Mouse (Mus musculus) lung, adult 18-20 months (tissue): ENCODE measurements around the gene Msi2.

Experiments
- DNase-seq, 2 experiments: peaks; one replicate each; pipeline ENCODE4 v3.0.0; 2022; ENCODE audit warnings: mixed read lengths in 2 of 2

The Msi2 gene

GRCm38 (mm10) chr11:88395076-88395990 lies 323.0 kb downstream of the Msi2 start:
- no peak for DNase-seq

GRCm38 (mm10) chr11:88394341-88395075 lies 323.8 kb downstream of the Msi2 start:
- DNase-seq, result peak in 1 of 2 experiments; percentile 13

- DNase-seq, result peak; percentile 15 to 34
Observed at GRCm38 (mm10) chr11:88392715-88393114, 325.6 kb downstream of the Msi2 start.

- no peak for DNase-seq
Observed at GRCm38 (mm10) chr11:88391181-88391814, 327.0 kb downstream of the Msi2 start.

- DNase-seq, result no peak
Observed at GRCm38 (mm10) chr11:88389530-88389929, 328.8 kb downstream of the Msi2 start.

GRCm38 (mm10) chr11:88386916-88387315 lies 331.4 kb downstream of the Msi2 start:
- DNase-seq, result peak; percentile 79 to 85

GRCm38 (mm10) chr11:88382449-88382848 lies 335.9 kb downstream of the Msi2 start:
- no peak for DNase-seq

- DNase-seq, result no peak
Observed at GRCm38 (mm10) chr11:88381145-88381909, 337.0 kb downstream of the Msi2 start.

GRCm38 (mm10) chr11:88379635-88380034 lies 338.7 kb downstream of the Msi2 start:
- no peak for DNase-seq

GRCm38 (mm10) chr11:88378686-88379339 lies 339.5 kb downstream of the Msi2 start:
- DNase-seq, result no peak

- no peak for DNase-seq
Observed at GRCm38 (mm10) chr11:88372589-88372988, 345.7 kb downstream of the Msi2 start.

- DNase-seq, result no peak
Observed at GRCm38 (mm10) chr11:88369898-88370297, 348.4 kb downstream of the Msi2 start.

GRCm38 (mm10) chr11:88367501-88367900 lies 350.8 kb downstream of the Msi2 start:
- DNase-seq, result no peak

- peak; percentile 9 to 30 for DNase-seq
Observed at GRCm38 (mm10) chr11:88365914-88366540, 352.3 kb downstream of the Msi2 start.

GRCm38 (mm10) chr11:88364231-88364630 lies 354.1 kb downstream of the Msi2 start:
- no peak for DNase-seq

GRCm38 (mm10) chr11:88363481-88363880 lies 354.8 kb downstream of the Msi2 start:
- DNase-seq, result no peak

GRCm38 (mm10) chr11:88359736-88360135 lies 358.6 kb downstream of the Msi2 start:
- DNase-seq, result no peak

- DNase-seq, result no peak
Observed at GRCm38 (mm10) chr11:88357325-88357724, 361.0 kb downstream of the Msi2 start.

- peak; percentile 75 to 84 for DNase-seq
Observed at GRCm38 (mm10) chr11:88356598-88357290, 361.6 kb downstream of the Msi2 start.

- DNase-seq, result no peak
Observed at GRCm38 (mm10) chr11:88356016-88356415, 362.3 kb downstream of the Msi2 start.

- DNase-seq, result no peak
Observed at GRCm38 (mm10) chr11:88354771-88355170, 363.5 kb downstream of the Msi2 start.
